Mouse (Mus musculus) layer of hippocampus, postnatal 36 days (tissue): Measurements from ENCODE around the gene Gm21987. TPM values are rescaled to one million over a fixed set of nuclear protein-coding genes. Genes with fewer than 3 reads are reported as not detected.

Experiments used
- DNase-seq, 2 experiments: peaks; one replicate each; pipeline ENCODE4 v3.0.0; 2022
- total RNA-seq, 2 experiments: library from RNA; stranded (reverse); gene quantifications; 2 replicates each; pipeline ENCODE4 v1.2.3; 2021

Gene Gm21987
- total RNA-seq, 2 experiments from 2014 or later: not detected

DNA sequence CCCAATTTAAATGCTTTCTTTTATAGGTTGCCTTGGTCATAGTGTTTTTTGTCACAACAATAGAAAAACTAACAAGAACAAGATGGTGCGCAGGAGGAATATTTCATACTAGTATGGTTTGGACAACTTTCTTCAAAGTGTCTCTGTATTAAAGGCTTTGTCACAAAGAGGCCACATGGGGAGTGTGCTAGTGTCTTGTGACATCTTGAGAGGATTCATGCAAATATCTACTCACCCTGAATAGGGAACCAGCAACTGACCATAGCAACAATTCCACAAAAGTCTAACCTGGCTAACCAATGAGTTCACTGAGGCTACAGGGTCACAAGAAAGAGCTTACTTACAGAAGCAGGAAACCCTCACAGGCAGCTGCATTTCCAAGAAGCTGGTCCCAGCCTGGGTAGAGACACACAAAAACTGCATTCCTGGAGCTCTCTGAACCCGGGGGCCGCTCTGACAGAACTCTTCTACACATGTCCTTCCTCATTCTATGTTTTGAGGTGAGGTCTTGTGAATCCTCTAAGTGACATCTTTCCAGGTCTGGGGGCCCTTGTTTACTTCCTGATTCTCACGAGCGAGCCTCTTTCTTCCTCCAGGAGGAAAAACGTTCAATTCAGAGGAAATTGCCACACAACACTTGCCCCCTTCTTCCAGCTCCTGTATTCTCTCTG, 48.4 kb downstream of the Gm21987 start:
- no peak for DNase-seq

DNA sequence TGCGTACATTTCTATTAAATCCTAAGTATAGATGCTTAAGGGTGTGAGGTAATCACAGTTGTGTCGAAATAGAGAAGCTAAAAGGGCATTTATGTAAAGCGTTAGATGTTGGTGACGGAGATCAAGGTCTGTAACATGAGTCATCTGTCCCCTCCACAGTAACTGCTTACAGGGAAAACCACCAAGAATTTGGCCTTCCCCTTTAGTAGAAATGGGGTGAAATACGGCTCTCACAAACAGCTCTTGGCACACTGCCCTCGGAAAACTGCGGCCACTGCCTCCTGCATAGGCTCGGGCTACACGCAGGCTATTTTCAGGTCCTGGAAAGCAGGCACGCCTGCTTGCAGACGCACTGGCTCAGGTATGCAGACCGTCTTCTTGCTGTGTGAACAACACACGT, 49.3 kb downstream of the Gm21987 start:
- no peak for DNase-seq

DNA sequence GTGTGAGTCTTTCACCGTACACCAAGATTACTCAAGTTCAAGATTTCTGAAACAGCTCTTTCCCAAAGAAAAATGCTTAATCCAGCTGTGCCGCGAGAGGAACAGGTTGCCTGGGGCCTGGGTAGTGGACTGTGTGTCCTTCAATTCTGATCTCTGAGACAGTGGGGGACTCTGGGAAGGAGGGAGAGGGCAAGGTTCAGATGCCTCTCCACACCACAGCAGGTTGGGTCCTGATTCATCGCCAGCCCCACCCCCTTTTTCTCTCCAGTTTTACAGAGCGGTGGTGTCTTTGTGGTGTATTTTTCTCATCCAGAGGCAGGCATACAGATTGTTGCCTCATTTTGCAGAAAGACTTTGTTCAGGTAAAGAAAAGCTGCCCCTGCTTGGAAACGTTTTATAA, 51.4 kb downstream of the Gm21987 start:
- no peak for DNase-seq

DNA sequence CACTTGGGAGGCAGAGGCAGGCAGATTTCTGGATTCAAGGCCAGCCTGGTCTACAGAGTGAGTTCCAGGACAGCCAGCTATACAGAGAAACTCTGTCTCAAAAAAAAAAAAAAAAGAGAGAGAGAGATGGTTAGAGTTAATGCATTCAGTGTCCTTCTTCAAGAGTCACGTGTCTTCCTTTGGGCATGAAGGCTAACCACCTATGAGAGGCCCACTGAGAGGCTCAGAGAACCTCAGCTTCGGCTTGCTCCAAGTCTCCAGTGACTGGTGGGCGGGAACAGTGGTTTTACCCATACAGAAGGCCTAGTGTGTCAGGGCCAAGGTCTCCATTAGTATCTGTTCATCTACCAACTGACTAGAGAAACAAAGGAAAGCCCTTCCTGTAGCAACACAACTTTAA, 52.2 kb downstream of the Gm21987 start:
- DNase-seq: no peak

DNA sequence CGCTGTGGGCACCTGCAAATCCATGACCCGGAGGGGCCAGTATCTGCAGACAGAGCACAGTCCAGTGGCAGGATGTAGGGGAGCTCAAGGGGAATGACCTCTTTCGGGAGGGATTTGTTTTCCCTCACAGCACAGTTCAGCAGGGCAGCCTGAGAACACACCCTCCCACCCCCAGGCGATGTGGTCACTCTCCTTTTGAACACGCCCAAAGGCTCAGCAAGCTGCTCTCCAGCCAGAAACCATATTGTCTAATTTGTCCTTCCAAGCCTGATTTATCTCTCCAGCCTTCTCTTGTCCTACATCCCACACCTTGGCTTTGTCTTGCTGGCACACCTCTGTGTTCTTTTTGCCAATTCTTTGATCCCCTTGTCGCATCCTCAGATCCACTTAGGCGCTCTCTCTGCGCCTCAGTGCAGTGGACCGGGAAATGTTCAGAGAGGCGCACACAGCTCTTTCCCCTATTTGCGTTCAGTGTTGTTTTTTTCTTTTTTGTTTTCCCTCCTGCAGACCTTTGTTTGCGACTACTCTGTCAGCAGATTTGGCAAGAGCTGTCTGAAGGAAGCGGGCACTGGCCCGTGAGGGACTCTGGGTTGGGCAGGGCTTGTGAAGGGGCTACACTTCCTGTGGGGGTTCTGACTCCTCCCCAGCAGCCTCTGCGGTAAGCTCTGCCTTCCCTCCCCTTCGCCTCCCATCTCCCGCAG, 52.8 kb downstream of the Gm21987 start:
- DNase-seq: peak; percentile 32 to 42

DNA sequence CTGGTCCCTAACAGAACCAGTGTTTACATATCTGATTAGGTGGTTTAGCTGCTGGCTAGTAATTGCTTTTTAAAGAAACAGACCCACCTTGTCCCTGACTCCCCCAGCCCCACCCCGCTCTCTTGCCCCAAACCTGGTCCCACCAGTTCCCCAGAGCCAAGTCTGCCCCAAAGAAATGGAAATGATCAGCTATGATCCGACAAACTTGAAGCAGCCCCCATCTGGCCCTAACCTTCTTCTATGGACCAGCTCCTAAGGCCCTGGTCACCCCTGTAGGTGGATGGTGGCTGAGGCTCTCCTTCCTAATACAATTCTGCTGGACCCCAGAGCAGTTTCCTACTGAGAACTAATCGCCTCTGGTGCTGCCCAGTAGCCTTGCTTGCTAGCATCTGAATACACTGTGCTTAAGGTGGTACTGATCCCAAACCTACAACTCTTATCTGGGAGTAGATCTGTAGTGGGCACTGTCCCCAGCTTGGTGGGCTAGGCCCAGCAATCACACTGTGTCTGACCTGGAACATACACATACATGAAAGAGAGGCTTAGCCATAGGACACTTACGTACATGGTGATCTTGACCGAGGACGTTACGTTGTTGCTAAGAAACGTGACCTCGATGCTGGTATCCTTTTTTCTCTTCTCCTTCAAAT, 53.6 kb downstream of the Gm21987 start:
- no peak for DNase-seq

DNA sequence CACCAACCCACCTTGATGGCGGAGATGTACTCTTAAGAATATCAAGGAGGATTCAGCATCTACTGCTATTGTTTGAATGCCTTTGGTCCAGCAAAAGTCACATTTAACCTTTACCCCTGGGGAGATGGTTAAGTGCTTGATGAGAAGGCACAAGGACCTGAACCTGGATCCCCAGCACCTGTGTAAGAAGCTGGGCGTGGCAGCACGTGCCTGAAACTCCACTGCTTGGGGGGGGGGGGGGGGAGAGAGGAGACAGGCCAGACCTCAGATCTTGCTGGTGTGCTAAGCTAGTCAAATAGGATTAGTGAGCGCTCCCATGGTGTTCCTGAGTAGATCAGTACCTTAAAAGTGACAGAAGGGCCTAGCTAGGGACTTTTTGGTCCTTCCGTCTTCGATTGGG, 54.6 kb downstream of the Gm21987 start:
- DNase-seq: no peak

DNA sequence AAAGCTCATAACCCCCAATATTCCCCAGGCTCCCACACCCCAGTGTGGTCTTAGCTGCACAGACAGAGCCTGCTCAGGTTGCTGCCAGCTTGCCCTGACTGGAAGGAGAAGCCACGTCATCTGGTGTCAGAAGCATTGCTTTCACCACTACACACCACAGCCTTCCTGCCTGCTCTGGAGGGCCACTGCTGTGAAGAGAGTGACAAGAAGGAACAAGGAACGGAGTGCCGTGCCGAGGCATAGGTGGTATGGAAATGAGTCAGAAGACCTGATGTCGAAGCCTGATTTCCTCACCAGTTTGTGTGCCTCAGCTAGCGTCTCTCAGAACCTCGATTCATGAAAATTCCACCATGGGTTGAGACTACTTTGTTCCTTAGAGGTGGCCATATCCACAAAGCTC, 56.8 kb downstream of the Gm21987 start:
- no peak for DNase-seq

DNA sequence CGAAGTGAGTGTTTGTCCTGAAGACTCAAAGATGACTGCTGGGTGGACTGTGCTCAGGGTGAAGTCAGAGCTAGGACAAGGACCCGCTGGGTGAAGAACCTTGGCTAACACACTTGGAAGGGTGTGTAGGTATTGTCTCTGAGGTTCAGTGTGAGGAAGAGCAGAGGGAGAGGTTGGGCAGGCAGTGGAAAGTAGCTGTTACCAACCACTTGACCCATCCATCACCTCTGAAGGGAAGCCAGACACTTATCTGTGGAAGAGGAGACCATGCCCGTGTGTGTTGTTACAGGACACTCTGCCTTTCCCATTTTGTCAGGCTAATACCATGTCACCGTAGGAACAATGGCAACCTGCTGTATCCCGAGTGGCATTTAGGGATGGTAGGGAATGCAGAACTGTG, 59.5 kb downstream of the Gm21987 start:
- no peak for DNase-seq

DNA sequence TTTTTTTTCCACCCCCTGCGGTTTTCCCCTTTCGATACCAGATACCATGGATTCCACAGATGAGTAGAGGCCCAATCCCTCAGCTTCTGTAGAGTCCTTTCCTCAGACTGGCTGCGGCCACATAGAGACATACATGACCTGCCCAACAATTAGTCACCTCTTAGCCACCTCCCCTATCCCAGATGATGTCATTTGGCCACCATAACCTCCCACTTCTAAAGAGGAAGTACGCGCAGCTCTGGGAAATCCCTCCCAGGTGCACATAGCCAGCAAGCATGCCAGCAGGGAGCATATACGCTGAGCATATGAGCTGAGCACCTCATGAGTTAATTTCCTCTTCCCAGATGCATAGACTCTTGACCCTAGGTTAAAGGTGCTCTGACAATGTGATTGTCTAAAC, 59.9 kb downstream of the Gm21987 start:
- DNase-seq: no peak

DNA sequence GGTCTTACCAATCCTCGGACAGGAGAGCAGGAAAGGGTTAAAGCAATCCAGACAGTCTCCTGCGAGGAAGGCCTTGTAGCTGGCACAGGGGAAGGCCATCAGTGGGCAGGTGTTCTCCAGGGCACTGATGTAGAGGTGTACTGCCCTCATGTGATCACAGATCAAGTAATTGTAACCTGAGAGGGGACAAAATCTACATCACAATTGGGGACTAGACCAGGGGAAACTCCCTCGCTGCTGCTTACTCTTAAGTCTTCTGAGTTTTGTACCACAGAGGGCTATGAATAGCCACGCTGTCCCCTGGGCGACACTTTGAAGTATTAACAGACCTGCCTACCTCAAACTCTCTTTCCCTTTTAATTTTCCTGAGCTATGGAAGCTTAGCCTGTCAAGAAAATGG, 60.7 kb downstream of the Gm21987 start:
- no peak for DNase-seq

DNA sequence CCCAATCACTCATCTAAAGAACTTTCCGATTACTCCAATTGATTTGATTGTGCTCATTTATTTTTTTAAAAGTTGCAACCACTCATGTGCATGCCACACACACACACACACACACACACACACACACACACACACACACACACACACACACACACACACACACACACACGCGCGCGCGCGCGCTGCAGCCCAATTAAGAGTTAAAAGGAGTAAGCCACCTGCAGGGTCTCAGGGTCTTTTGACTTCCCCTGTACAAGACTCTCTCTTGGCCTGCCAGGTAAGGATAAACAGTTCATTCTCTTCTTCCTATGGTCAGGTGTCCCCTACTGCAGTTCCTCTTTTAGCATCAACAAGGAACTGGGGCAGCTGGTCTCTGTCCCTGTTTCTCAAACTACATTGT, 61.6 kb downstream of the Gm21987 start:
- DNase-seq: no peak

Other genes starting within 250 kb of the Gm21987 start
- not detected for gene Nr1i2, start 52.2 kb upstream of the Gm21987 start, total RNA-seq
- 1 to 10 TPM in 1 of 2 experiments, under 1 TPM in 1; 0.95 to 1.4 TPM for gene Maats1, start 4.9 kb upstream of the Gm21987 start, total RNA-seq
- 100 to 1,000 TPM; 120 to 146 TPM for gene Cox17, start within 50 bp of the Gm21987 start, total RNA-seq
- under 1 TPM; 0.50 to 0.63 TPM for gene Popdc2, start 15.2 kb downstream of the Gm21987 start, total RNA-seq
- gene Pla1a, start 86.1 kb downstream of the Gm21987 start, total RNA-seq: under 1 TPM; 0.63 to 0.92 TPM
- gene Adprh, start 105.7 kb downstream of the Gm21987 start, total RNA-seq: 10 to 100 TPM; 53.0 to 57.7 TPM
- under 1 TPM; 0.35 to 0.71 TPM for gene Cd80, start 108.5 kb downstream of the Gm21987 start, total RNA-seq
- 10 to 100 TPM; 30.8 to 35.8 TPM for gene Timmdc1, start 175.6 kb downstream of the Gm21987 start, total RNA-seq
- gene Poglut1, start 203.2 kb downstream of the Gm21987 start, total RNA-seq: 10 to 100 TPM; 49.9 to 52.5 TPM
- 10 to 100 TPM; 26.5 to 30.7 TPM for gene Tmem39a, start 211.7 kb downstream of the Gm21987 start, total RNA-seq